Mouse (Mus musculus) liver, postnatal 0 days (tissue): ENCODE measurements at regions not wholly inside any gene's neighbourhood (a gene's known extent, or its start where the extent isn't known, plus 50 kb on each side); places are given as distances from the start of the nearest gene placed in this dataset.

Source experiments
- ATAC-seq: fragments of 200-750 bp; cut with Nextera tagmentation; 2 replicates; pipeline ENCODE4 v1.8.0; 2017; ENCODE audit warnings: mild to moderate bottlenecking, moderate library complexity
- DNase-seq: peaks from one replicate; pipeline ENCODE4 v3.0.0-alpha.2; 2016
- H3K27ac ChIP-seq: fragments of 300-500 bp; sonication (generic); 2 replicates; pipeline ENCODE4 v1.5.1; 2014; ENCODE audit warnings: antibody characterized with exemption, moderate library complexity, mild to moderate bottlenecking, low read depth
- H3K27me3 ChIP-seq: fragments of 300-500 bp; sonication (generic); 2 replicates; pipeline ENCODE4 v1.6.1; 2014; ENCODE audit warnings: low read length, control low read depth, mixed read lengths; ENCODE audit not compliant: insufficient read depth
- H3K36me3 ChIP-seq: fragments of 300-500 bp; sonication (generic); replicated peaks from 2 replicates; pipeline ENCODE4 v1.6.1; 2014; ENCODE audit warnings: mild to moderate bottlenecking, control low read depth, low read length, moderate library complexity, mixed read lengths; ENCODE audit not compliant: insufficient read depth
- H3K4me1 ChIP-seq: fragments of 300-500 bp; sonication (generic); 2 replicates; pipeline ENCODE4 v1.6.1; 2014; ENCODE audit warnings: antibody characterized with exemption, mild to moderate bottlenecking, control low read depth; ENCODE audit not compliant: insufficient read depth
- H3K4me2 ChIP-seq: fragments of 300-500 bp; sonication (generic); 2 replicates; pipeline ENCODE4 v1.6.1; 2014; ENCODE audit warnings: low read depth, mild to moderate bottlenecking, low read length, moderate library complexity, mixed read lengths
- H3K4me3 ChIP-seq: fragments of 300-500 bp; sonication (generic); 2 replicates; pipeline ENCODE4 v1.5.1; 2014; ENCODE audit warnings: low read depth, low read length
- H3K9ac ChIP-seq: fragments of 300-500 bp; sonication (generic); replicated peaks from 2 replicates; pipeline ENCODE4 v1.6.1; 2014; ENCODE audit warnings: mild to moderate bottlenecking, moderate library complexity
- H3K9me3 ChIP-seq: fragments of 300-500 bp; sonication (generic); 2 replicates; pipeline ENCODE4 v1.6.1; 2016; ENCODE audit warnings: mild to moderate bottlenecking, control low read depth, low read length, mixed read lengths
- CTCF ChIP-seq: sonication (generic); IDR thresholded peaks from 2 replicates; pipeline ENCODE4 v1.5.1; 2016; ENCODE audit warnings: antibody characterized with exemption, low read depth
- EP300 ChIP-seq: IDR thresholded peaks from 2 replicates; pipeline ENCODE4 v1.6.1; 2016; ENCODE audit warnings: antibody characterized with exemption, low read depth, mild to moderate bottlenecking
- WGBS: fragments of 180-500 bp; shearing (Covaris S2); extraction: QIAGEN DNeasy Blood & Tissue Kit; methylation state at CpG from one replicate; pipeline ENCODE4 v1.1.7; 2014; ENCODE audit not compliant: insufficient replicate concordance; 5-methylcytosine and 5-hydroxymethylcytosine counted together

DNA sequence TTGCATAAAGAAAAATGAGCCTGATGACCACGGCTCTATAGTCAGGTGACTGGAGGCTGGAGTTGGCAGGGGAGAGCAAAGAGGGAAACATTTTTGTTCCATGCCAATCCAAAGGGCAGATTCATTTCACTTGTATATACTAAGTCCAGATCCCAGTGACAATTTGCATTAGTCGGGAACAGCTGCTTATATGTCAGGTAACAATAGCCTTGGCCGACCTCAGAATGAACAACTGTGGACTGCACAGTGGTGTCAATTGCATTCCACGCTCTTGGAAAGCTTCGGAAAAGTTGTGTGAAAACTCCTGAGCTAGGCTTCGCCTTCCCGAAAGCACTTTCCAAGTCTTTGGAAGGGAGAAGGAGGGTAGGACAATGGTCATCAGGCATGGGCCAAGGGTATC, 419.8 kb upstream of the Smarca2 start:
- H3K4me3 ChIP-seq = no peak overlapping the region
- no peak for TF ChIP-seq CTCF
- TF ChIP-seq EP300 = no peak
- H3K36me3 ChIP-seq = no peaks in the 10 kb centered on the region
- no peak overlapping the region for H3K27ac ChIP-seq
- H3K4me1 ChIP-seq = no peaks in the 10 kb centered on the region
- H3K27me3 ChIP-seq = no peaks in the 10 kb centered on the region
- no peak overlapping the region for H3K4me2 ChIP-seq
- no peak for DNase-seq
- H3K9me3 ChIP-seq = no peaks in the 10 kb centered on the region
- WGBS = 82% methylated on average over 7 of the region's 7 CpGs
- no peak overlapping the region for H3K9ac ChIP-seq
- no peak for ATAC-seq

- no peaks in the 10 kb centered on the region for H3K4me1 ChIP-seq
- no peak overlapping the region for H3K4me2 ChIP-seq
- H3K9me3 ChIP-seq = no peaks in the 10 kb centered on the region
- H3K4me3 ChIP-seq = no peak overlapping the region
- ATAC-seq (no peak), DNase-seq (no peak)
- H3K36me3 ChIP-seq = no peaks in the 10 kb centered on the region
- TF ChIP-seq CTCF (no peak), EP300 (no peak)
- WGBS = 46% methylated on average over 1 of the region's 1 CpGs
- no peak overlapping the region for H3K27ac ChIP-seq
- no peak overlapping the region for H3K9ac ChIP-seq
- no peaks in the 10 kb centered on the region for H3K27me3 ChIP-seq
Measured at GRCm38 (mm10) chr19:26190803-26191202, 414.0 kb upstream of the Smarca2 start.

DNA sequence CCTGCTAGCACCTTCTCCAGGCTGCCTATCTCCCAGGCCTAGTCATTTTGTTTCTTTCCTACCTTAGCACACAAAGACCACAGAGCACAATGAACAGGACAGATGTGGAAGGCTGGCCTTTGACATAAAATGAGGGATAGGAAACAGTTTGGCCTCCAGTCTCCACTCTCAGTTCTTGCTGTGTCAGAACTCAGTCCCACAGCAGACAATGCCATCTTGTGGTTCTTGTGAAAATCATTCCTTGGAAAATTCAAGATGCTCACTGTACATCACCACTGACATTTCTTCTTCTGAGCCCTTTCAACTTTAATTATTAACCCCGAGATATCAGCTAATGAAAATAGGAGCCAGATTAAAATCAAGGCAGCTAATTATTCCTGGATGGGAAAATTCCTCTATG, 411.2 kb upstream of the Smarca2 start:
- no peak for TF ChIP-seq EP300
- no peak for TF ChIP-seq CTCF
- no peak overlapping the region for H3K4me2 ChIP-seq
- no peak for ATAC-seq

DNA sequence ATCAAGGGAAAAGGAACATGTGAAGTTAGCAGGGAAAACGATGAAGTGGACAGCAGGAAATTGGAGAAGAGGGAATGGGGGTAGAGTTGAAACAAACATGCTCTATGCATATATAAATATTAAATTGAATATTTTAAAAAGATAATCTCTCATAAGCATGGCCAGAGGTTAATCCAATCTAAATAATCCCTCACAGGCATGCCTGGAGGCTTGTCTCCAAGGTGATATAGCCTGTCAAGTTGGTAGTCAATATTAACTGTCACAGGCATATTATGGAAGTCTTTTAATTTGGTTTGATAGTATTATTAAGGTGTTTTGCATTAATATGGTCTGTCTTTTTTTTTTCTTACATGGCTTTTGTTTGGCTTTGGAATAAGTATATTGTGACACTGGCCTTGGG, 396.1 kb upstream of the Smarca2 start:
- 65% methylated on average over 1 of the region's 1 CpGs for WGBS
- no peaks in the 10 kb centered on the region for H3K36me3 ChIP-seq
- no peak overlapping the region for H3K27ac ChIP-seq
- no peak overlapping the region for H3K9ac ChIP-seq
- no peaks in the 10 kb centered on the region for H3K9me3 ChIP-seq
- no peak for TF ChIP-seq CTCF
- no peak for TF ChIP-seq EP300
- no peaks in the 10 kb centered on the region for H3K27me3 ChIP-seq
- no peak overlapping the region for H3K4me2 ChIP-seq
- DNase-seq (no peak), ATAC-seq (no peak)
- H3K4me1 ChIP-seq = no peaks in the 10 kb centered on the region
- H3K4me3 ChIP-seq = no peak overlapping the region

More for the DNA sequence above, 411.2 kb upstream of the Smarca2 start:
- no peak overlapping the region for H3K27ac ChIP-seq
- no peak overlapping the region for H3K4me3 ChIP-seq
- H3K9me3 ChIP-seq = no peaks in the 10 kb centered on the region
- no peak overlapping the region for H3K9ac ChIP-seq
- DNase-seq = no peak
- H3K4me1 ChIP-seq = no peaks in the 10 kb centered on the region
- no peaks in the 10 kb centered on the region for H3K27me3 ChIP-seq
- no peaks in the 10 kb centered on the region for H3K36me3 ChIP-seq
- WGBS = 63% methylated on average over 1 of the region's 1 CpGs

DNA sequence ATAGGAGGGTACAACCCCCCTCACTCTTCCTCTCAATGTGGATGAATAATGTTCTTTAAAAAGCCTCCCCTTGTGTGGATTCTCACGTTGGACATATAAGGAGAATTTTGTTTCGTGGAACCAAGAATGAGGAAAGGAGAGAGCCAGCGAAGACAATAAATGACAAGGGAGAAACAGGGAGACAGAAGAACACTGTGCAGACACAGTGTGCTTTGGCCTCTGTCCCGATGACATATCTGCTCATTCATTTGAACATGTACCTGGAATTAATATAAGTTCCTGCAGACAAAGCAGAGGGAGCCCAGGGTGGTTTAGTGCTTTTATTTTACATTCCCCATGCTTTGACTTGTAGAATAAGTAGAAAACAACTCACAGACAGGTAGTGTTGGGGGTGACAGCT, 370.3 kb upstream of the Smarca2 start:
- WGBS = 64% methylated on average over 4 of the region's 4 CpGs
- ATAC-seq (no peak), DNase-seq (no peak)
- TF ChIP-seq EP300 (no peak), CTCF (no peak)
- Histone ChIP-seq H3K9ac (no peak overlapping the region), H3K4me1 (no peaks in the 10 kb centered on the region), H3K27me3 (no peaks in the 10 kb centered on the region), H3K36me3 (no peaks in the 10 kb centered on the region), H3K27ac (no peak overlapping the region), H3K4me2 (no peak overlapping the region), H3K4me3 (no peak overlapping the region), H3K9me3 (no peaks in the 10 kb centered on the region)

GRCm38 (mm10) chr19:26244067-26244466, 360.8 kb upstream of the Smarca2 start:
- no peaks in the 10 kb centered on the region for H3K27me3 ChIP-seq
- H3K4me2 ChIP-seq = no peak overlapping the region
- TF ChIP-seq CTCF = no peak
- no peak for TF ChIP-seq EP300
- H3K4me3 ChIP-seq = no peak overlapping the region
- H3K4me1 ChIP-seq = no peaks in the 10 kb centered on the region
- no peaks in the 10 kb centered on the region for H3K36me3 ChIP-seq
- H3K9ac ChIP-seq = no peak overlapping the region
- no peaks in the 10 kb centered on the region for H3K9me3 ChIP-seq
- DNase-seq (no peak), ATAC-seq (no peak)
- no peak overlapping the region for H3K27ac ChIP-seq
- WGBS = 61% methylated on average over 6 of the region's 6 CpGs

- DNase-seq (no peak), ATAC-seq (no peak)
- H3K4me1 ChIP-seq = no peaks in the 10 kb centered on the region
- H3K4me3 ChIP-seq = no peak overlapping the region
- no peak overlapping the region for H3K4me2 ChIP-seq
- no peaks in the 10 kb centered on the region for H3K36me3 ChIP-seq
- 81% methylated on average over 6 of the region's 6 CpGs for WGBS
- H3K9ac ChIP-seq = no peak overlapping the region
- no peaks in the 10 kb centered on the region for H3K9me3 ChIP-seq
- no peaks in the 10 kb centered on the region for H3K27me3 ChIP-seq
- H3K27ac ChIP-seq = no peak overlapping the region
- TF ChIP-seq EP300 = no peak
- TF ChIP-seq CTCF = no peak
Measured at GRCm38 (mm10) chr19:26249751-26250150, 355.1 kb upstream of the Smarca2 start.
